ENCODE assay signal across 31 mouse cellular contexts in genomic region chr14:51918966-51919365, GRCm38 (mm10). TPM values are rescaled to one million over a fixed set of nuclear protein-coding genes. Genes with fewer than 3 reads are reported as not detected.
DNase-seq lines count a peak whose midpoint lies in the region; TF ChIP-seq lines count a peak whose summit lies in the region.
"Had no signal": no experiment of that assay in that cellular context is flagged by ENCODE, and none has a peak within 500 bp of the region (broad histone marks: within the 10 kb centered on the region; RNA-seq: fewer than 3 reads in every experiment).

No protein-coding gene starts in this region.

- DNase-seq in gastrocnemius, adult 18-20 months (ENCODE audit: low spot score) = peak; percentile 69
- no peak for DNase-seq in gastrocnemius, postnatal 10 days
- DNase-seq in gastrocnemius, adult 8-10 months (ENCODE audit: low spot score in 2 of 2) = peak; percentile 59 to 73
- no peak for DNase-seq in gastrocnemius, postnatal 14 days
- no peak for DNase-seq in testis, postnatal 10 days (ENCODE audit: low spot score)
- DNase-seq in skeletal muscle tissue, adult 2 months (ENCODE audit: low read depth, low spot score) = peak; percentile 77
- no peak for DNase-seq in adrenal gland, postnatal 10 days
- DNase-seq: adrenal gland, adult 2 months; adrenal gland, postnatal 14 days; adrenal gland, postnatal 36 days; cerebellum, adult 11 months; cerebellum, adult 18-20 months; cerebellum, adult 8-10 months; cerebellum, adult 9-11 months; cerebellum, postnatal 14 days; cerebellum, postnatal 36 days; embryo, embryonic 11 days had no signal

- H3K27ac ChIP-seq in testis, adult 2 months (ENCODE audit: control insufficient read depth, insufficient read depth, low read depth, low read length) = no peak overlapping the region
- H3K27ac ChIP-seq: embryonic facial prominence, embryonic 13.5 days; embryonic facial prominence, embryonic 15.5 days; forebrain, embryonic 10.5 days; forebrain, embryonic 12.5 days had no signal

- H3K27me3 ChIP-seq in testis, adult 2 months (ENCODE audit: control insufficient read depth, insufficient read depth, low read length) = no peaks in the 10 kb centered on the region
- H3K27me3 ChIP-seq: embryonic facial prominence, embryonic 13.5 days; embryonic facial prominence, embryonic 15.5 days had no signal

- peak overlapping the region; percentile 70 for H3K4me3 ChIP-seq in testis, adult 2 months (ENCODE audit: control insufficient read depth, low read depth, low read length)
- H3K4me3 ChIP-seq: embryonic facial prominence, embryonic 13.5 days; embryonic facial prominence, embryonic 15.5 days; erythroblast, embryonic 14.5 days; forebrain, embryonic 10.5 days; forebrain, embryonic 12.5 days had no signal

- TF ChIP-seq CTCF in testis, adult 2 months (IDR thresholded peaks at IDR 0.05; ENCODE audit: control insufficient read depth, insufficient read depth, insufficient replicate concordance, low read depth, low read length) = no peak

- no peaks in the 10 kb centered on the region for H3K36me3 ChIP-seq in testis, adult 2 months (ENCODE audit: control insufficient read depth, insufficient read depth, low read length)
- H3K36me3 ChIP-seq: embryonic facial prominence, embryonic 13.5 days; embryonic facial prominence, embryonic 15.5 days; forebrain, embryonic 10.5 days; forebrain, embryonic 12.5 days had no signal

- TF ChIP-seq POLR2A in testis, adult 2 months (IDR thresholded peaks at IDR 0.05; ENCODE audit: control insufficient read depth, low read depth, low read length) = no peak

- H3K4me1 ChIP-seq in testis, adult 2 months (ENCODE audit: control insufficient read depth, insufficient read depth, low read length) = peaks cover 7% of the 10 kb centered on the region

- intact Hi-C loops in gastrocnemius, postnatal 14 days (cut with DNase I; ENCODE audit: low total_unique reads) = no loop called here

RNA-seq across cellular contexts. Expression of gene Tppp2, which starts 0.7 kb away (rescaled TPM):
- total RNA-seq in gastrocnemius, adult 18-20 months (2021) = 1 to 10 TPM; 2.2 to 2.7 TPM
- total RNA-seq in gastrocnemius, postnatal 10 days (2021) = not detected
- total RNA-seq in gastrocnemius, adult 8-10 months (2022) = 1 to 10 TPM in 3 of 4 experiments, under 1 TPM in 1; 0.92 to 1.7 (median 1.7) TPM
- under 1 TPM in 1 of 2 experiments, not detected in 1; 0.35 TPM for total RNA-seq in gastrocnemius, postnatal 14 days (2021)
- polyA plus RNA-seq in testis, adult 2 months (2012; rRNA removed) = 153 and 181 TPM in 2 replicates
- not detected for total RNA-seq in adrenal gland, postnatal 10 days (2021)
- total RNA-seq: adrenal gland, adult 2 months; adrenal gland, postnatal 14 days; adrenal gland, postnatal 36 days; common myeloid progenitor, adult 5-6 weeks; ES-E14; MEL had no signal
- polyA plus RNA-seq: adrenal gland, adult 2 months; brain, embryonic 14.5 days; C2C12; embryonic facial prominence, embryonic 11.5 days; embryonic facial prominence, embryonic 13.5 days; embryonic facial prominence, embryonic 15.5 days; erythroblast, embryonic 14.5 days; forebrain, embryonic 10.5 days; forebrain, embryonic 12.5 days; forebrain, embryonic 14.5 days; forebrain, embryonic 16.5 days had no signal

RNA-seq across cellular contexts. Expression of gene Rnase13, which starts 3.6 kb away (rescaled TPM):
- not detected for total RNA-seq in gastrocnemius, adult 18-20 months (2021)
- total RNA-seq in gastrocnemius, postnatal 10 days (2021) = not detected
- total RNA-seq in gastrocnemius, adult 8-10 months (2022) = not detected
- total RNA-seq in gastrocnemius, postnatal 14 days (2021) = not detected
- polyA plus RNA-seq in testis, adult 2 months (2012; rRNA removed) = 0.07 TPM in 1 of 2 replicates, not detected in the other
- not detected for total RNA-seq in adrenal gland, postnatal 10 days (2021)
- total RNA-seq: adrenal gland, adult 2 months; adrenal gland, postnatal 14 days; adrenal gland, postnatal 36 days; common myeloid progenitor, adult 5-6 weeks; ES-E14; MEL had no signal
- polyA plus RNA-seq: adrenal gland, adult 2 months; brain, embryonic 14.5 days; C2C12; embryonic facial prominence, embryonic 11.5 days; embryonic facial prominence, embryonic 13.5 days; embryonic facial prominence, embryonic 15.5 days; erythroblast, embryonic 14.5 days; forebrain, embryonic 10.5 days; forebrain, embryonic 12.5 days; forebrain, embryonic 14.5 days; forebrain, embryonic 16.5 days had no signal

RNA-seq across cellular contexts. Expression of gene Ndrg2, which starts 5.0 kb away (rescaled TPM):
- total RNA-seq in gastrocnemius, adult 18-20 months (2021) = 1,000 to 10,000 TPM; 1,941 to 1,973 TPM
- 100 to 1,000 TPM; 700 to 765 TPM for total RNA-seq in gastrocnemius, postnatal 10 days (2021)
- 1,000 to 10,000 TPM; 1,880 to 2,007 (median 1,939) TPM for total RNA-seq in gastrocnemius, adult 8-10 months (2022)
- total RNA-seq in gastrocnemius, postnatal 14 days (2021) = 1,000 to 10,000 TPM in 1 of 2 experiments, 100 to 1,000 TPM in 1; 964 to 1,110 TPM
- 27.3 and 31.6 TPM in 2 replicates for polyA plus RNA-seq in testis, adult 2 months (2012; rRNA removed)
- 100 to 1,000 TPM; 337 to 338 TPM for total RNA-seq in adrenal gland, postnatal 10 days (2021)

RNA-seq across cellular contexts. Expression of gene Slc39a2, which starts 26.3 kb away (rescaled TPM):
- under 1 TPM; 0.33 to 0.57 TPM for total RNA-seq in gastrocnemius, adult 18-20 months (2021)
- total RNA-seq in gastrocnemius, postnatal 10 days (2021) = under 1 TPM; 0.45 to 0.68 TPM
- total RNA-seq in gastrocnemius, adult 8-10 months (2022) = under 1 TPM; 0.11 to 0.48 (median 0.33) TPM
- total RNA-seq in gastrocnemius, postnatal 14 days (2021) = under 1 TPM; 0.31 to 0.37 TPM
- 0.14 and 0.30 TPM in 2 replicates for polyA plus RNA-seq in testis, adult 2 months (2012; rRNA removed)
- under 1 TPM; 0.24 to 0.97 TPM for total RNA-seq in adrenal gland, postnatal 10 days (2021)
- total RNA-seq: common myeloid progenitor, adult 5-6 weeks; MEL had no signal
- polyA plus RNA-seq: erythroblast, embryonic 14.5 days had no signal

RNA-seq across cellular contexts. Expression of gene Mettl17, which starts 34.3 kb away (rescaled TPM):
- total RNA-seq in gastrocnemius, adult 18-20 months (2021) = 10 to 100 TPM; 12.2 to 19.5 TPM
- 10 to 100 TPM; 11.1 to 14.9 TPM for total RNA-seq in gastrocnemius, postnatal 10 days (2021)
- total RNA-seq in gastrocnemius, adult 8-10 months (2022) = 10 to 100 TPM in 3 of 4 experiments, 1 to 10 TPM in 1; 8.6 to 14.7 (median 12.3) TPM
- 10 to 100 TPM in 1 of 2 experiments, 1 to 10 TPM in 1; 8.3 to 13.1 TPM for total RNA-seq in gastrocnemius, postnatal 14 days (2021)
- 14.4 and 15.8 TPM in 2 replicates for polyA plus RNA-seq in testis, adult 2 months (2012; rRNA removed)
- 10 to 100 TPM; 29.5 to 34.7 TPM for total RNA-seq in adrenal gland, postnatal 10 days (2021)

Comparison
In these comparisons a context has a peak if more than half of its experiments do, and no peak if none do; other contexts are left out.
1. DNase-seq: peak in gastrocnemius, adult 18-20 months (single experiment), gastrocnemius, adult 8-10 months (2 of 2) and skeletal muscle tissue, adult 2 months (single experiment); none in gastrocnemius, postnatal 10 days (single experiment), gastrocnemius, postnatal 14 days (single experiment), testis, postnatal 10 days (single experiment) and adrenal gland, postnatal 10 days (single experiment).